Mouse (Mus musculus): ENCODE measurements around the gene Fgg. TPM values are rescaled to one million over a fixed set of nuclear protein-coding genes. Genes with fewer than 3 reads are reported as not detected.
A peak's percentile ranks its signal among the peaks of the same experiment; 100 is the strongest.

Fgg gene
- not detected for total RNA-seq (2021)
- long read RNA-seq, experiment 1, partial matches to known transcripts: 2 of 2 reads
- long read RNA-seq, experiment 1, other reads (novel, unspliced or antisense): 0 of 2 reads
- long read RNA-seq, experiment 2: 0 reads

DNA sequence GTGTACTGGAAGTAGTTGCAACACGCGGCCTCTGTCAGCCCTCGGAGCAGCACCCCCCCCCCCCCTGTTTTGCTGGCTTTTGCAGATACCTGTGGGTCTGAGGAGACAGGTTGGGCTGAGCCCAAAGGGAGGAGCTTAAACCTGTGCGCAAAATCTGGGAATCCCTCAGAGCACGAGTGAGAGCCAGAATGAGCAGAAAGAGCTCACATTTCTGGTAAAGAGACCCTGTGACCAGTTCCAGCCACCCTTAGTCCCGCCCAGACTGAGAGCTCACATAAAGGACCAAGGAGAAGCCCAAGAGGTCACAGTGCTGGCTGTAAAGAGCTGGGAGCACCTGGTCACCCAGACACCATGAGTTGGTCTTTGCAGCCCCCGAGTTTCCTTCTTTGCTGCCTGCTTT lies at the start of gene Fgg:
Fgg (plus strand) TSS at position 168 of the 400 bp plus-strand sequence.
- no peak for DNase-seq (ENCODE audit: low spot score in 2 of 2)

- DNase-seq (ENCODE audit: low spot score in 2 of 2): no peak
Measured at GRCm38 (mm10) chr3:82971046-82971445, 36.5 kb upstream of the Fgg start.

GRCm38 (mm10) chr3:82980818-82981217 lies 26.7 kb upstream of the Fgg start:
- DNase-seq (ENCODE audit: low spot score in 2 of 2): peak in 1 of 2 experiments; percentile 23

GRCm38 (mm10) chr3:82981861-82982260 lies 25.7 kb upstream of the Fgg start:
- DNase-seq (ENCODE audit: low spot score in 2 of 2): no peak

- DNase-seq (ENCODE audit: low spot score in 2 of 2): no peak
Measured at GRCm38 (mm10) chr3:82984840-82985239, 22.7 kb upstream of the Fgg start.

DNA sequence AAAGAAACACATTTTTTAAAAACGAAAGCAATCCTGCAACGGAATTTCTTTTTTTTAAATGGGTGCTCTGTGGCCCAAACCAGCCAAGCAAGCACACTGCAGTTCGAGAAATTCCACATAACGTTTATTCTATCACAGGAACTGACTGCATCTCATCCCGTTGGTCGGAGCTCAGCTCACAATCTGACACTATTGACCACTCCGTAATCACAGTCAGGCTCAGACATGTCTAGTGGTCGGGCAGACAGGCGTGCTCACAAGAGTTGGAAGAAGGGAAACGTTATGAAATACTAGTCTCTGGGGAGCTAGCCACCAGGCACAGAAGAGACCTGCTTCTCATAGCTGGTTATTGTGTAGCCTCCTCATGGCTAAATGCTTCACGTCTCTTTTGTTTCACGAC lies 15.6 kb upstream of the Fgg start:
- DNase-seq (ENCODE audit: low spot score in 2 of 2): no peak

- no peak for DNase-seq (ENCODE audit: low spot score in 2 of 2)
Measured at GRCm38 (mm10) chr3:82992956-82993355, 14.6 kb upstream of the Fgg start.

GRCm38 (mm10) chr3:82995368-82995767 lies 12.2 kb upstream of the Fgg start:
- DNase-seq (ENCODE audit: low spot score in 2 of 2): no peak

DNA sequence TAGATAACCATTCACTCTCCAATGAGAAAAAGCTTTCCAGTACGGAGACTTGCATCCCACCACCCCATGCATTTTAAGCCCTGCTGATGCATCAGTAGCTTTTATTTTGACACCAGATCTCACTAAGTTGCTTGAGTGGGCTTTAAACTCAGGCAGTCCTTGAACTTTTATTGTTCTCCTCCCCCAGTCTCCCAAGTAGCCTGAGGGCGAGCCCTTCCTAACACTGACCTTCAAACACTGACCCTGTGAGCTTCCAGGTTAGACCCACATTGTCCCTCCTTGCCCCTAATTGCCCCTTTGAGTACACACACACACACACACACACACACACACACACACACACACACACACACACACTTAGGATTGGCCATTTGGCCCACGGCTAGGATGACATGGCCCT lies 10.9 kb upstream of the Fgg start:
- DNase-seq (ENCODE audit: low spot score in 2 of 2): no peak

DNA sequence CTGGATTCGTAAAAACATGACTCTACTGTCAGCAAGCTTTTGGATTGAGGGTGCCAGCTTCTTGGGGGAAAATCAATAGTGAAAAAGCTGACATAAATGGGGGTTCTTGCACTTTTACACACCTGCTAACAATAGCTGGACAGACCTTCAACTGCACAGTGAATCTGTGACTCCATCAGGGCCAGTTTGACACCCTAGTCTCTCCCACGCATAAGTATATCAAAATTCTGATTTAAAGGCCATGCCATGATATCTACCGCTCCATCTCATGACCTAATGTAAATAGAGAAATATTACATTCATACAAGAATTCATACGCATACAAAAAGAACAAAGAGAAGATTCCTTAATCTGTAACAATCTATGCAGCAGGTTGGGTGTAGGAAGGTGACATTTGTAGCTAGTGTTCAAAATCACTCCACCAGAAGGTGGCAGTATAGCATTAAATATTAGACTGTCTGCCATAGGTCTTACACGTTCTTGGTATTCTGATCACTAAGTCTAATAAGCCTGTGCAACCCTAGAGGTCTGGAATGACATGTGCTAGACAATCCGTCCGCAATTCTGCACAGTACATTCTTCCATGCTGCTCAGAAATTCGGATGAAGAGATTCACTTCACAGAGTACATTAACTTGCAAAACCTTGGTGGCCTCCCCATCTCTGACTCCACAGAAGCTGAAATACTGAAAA lies 8.6 kb upstream of the Fgg start:
- DNase-seq (ENCODE audit: low spot score in 2 of 2): peak; percentile 45 to 87

- DNase-seq (ENCODE audit: low spot score in 2 of 2): no peak
Measured at GRCm38 (mm10) chr3:82999995-83000394, 7.5 kb upstream of the Fgg start.

DNA sequence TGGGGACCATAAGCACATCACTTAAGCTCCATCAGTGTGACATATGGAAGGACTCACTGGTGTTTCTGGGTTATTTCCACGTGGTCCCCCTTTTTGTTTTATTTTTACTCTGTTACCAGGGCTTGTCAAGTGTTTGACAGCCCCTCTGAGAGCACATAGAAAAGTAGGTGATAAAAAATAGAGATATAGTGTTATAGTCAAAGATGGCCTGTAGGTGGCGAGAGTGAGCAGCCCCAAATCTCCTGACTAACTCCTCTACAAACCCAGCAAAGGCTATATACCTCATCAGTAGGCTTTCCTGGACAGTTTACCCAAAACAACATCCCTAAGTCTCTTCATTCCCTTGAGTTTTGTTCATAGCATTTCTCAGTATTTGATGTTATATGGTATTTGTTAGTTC lies 5.3 kb upstream of the Fgg start:
- peak; percentile 21 to 45 for DNase-seq (ENCODE audit: low spot score in 2 of 2)

DNA sequence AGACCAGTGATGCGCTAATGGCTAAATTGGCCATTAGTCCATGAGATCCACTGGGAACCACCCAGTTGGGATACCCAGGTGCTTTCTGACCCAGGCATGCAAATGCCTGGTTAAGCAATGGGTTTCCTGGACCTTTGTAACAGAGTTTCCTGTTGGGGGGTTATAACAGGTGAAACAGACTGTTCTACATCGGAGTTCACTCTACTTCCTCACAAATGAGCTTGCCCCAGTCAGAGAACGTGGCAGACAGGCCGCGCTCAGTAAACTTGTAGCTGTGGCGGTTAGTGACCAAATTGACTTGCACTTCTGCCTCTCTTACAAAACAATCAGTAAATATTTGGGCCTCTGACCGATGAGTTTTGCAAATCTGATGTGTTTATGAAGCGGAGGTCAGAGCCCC lies 4.5 kb upstream of the Fgg start:
- DNase-seq (ENCODE audit: low spot score in 2 of 2): no peak

DNA sequence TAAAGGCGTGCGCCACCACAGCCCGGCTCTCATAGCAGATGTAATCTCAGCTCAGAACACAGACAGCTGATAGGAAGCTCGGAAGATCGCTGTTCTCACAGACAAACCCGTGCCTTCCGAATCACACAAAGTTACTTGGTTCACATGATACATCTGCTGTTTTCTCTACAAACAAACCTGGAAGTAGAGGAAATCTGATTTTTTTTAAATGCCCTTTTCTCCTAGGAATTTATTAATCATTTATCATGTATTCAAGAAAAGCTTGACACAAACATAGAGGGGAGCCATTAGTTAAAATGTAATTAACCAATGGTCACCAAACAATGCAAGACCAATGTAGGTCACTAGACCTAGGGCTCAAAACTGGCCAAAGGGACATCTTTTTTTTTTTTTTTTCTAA lies 2.7 kb upstream of the Fgg start:
- DNase-seq (ENCODE audit: low spot score in 2 of 2): no peak

- DNase-seq (ENCODE audit: low spot score in 2 of 2): no peak
Measured at GRCm38 (mm10) chr3:83010291-83010690, 2.8 kb downstream of the Fgg start.

DNA sequence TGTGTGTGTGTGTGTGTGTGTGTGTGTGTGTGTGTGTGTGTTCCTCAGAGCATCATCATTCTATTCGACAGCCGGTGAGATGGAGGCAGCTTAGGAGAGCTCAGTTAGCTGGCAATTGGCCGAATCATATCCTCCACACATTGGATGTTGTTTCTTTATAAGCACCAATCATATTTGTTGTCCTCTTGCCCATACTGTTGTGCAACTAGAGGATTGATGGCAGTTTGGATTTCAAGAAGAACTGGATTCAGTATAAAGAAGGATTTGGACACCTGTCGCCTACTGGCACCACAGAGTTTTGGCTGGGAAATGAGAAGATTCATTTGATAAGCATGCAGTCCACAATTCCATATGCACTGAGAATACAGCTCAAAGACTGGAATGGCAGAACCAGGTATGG lies 3.6 kb downstream of the Fgg start:
- no peak for DNase-seq (ENCODE audit: low spot score in 2 of 2)

DNA sequence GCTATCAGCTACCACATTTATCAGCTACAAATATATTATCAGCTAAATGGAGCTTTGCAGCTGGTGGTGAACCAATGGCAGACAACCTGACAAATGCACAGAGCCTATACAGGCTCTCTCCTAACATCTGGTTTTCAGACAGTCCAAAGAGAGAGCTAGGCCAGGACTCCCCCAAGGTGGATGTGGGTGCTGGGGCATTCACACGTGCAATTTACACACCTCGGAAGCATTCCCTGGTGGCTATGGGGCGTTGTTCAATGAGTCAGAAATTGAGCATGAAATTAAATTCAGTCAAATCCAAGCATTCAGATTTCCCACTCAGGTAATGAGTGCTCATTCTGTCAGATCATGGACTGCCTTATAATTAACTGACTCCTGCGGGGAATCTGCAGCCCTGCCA lies 4.0 kb downstream of the Fgg start:
- DNase-seq (ENCODE audit: low spot score in 2 of 2): no peak

DNA sequence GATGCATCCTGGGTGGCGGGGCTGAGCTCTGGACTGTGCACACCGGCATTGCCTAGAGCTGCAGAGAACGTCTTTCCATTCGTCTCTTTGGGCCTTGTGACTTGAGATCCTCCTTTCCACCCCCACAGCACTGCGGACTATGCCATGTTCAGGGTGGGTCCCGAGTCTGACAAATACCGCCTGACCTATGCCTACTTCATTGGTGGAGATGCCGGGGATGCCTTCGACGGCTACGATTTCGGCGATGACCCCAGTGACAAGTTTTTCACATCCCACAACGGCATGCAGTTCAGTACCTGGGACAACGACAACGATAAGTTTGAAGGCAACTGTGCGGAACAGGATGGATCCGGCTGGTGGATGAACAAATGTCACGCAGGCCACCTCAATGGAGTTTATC lies 5.1 kb downstream of the Fgg start:
- no peak for DNase-seq (ENCODE audit: low spot score in 2 of 2)

- DNase-seq (ENCODE audit: low spot score in 2 of 2): no peak
Measured at GRCm38 (mm10) chr3:83013951-83014350, 6.4 kb downstream of the Fgg start.

GRCm38 (mm10) chr3:83016236-83016635 lies 8.7 kb downstream of the Fgg start:
- DNase-seq (ENCODE audit: low spot score in 2 of 2): no peak

DNA sequence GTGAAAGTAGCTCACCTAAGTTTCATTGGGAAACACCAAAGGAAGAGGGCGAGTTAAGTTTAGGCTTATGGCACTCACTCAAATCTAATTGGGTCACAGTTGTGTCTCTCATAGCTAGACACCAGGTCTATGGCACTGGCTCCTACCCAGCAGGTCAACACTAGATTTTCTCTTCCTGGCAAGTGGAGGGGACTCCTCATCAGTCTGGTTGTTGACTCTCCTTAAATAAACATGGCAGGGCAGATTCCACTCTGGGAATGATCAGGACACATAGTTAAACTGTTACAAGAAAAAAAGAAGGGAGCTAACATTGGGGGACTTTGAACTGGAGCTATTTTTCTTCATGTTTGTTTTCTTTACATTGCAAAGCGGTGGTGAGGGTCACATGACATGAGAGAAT lies 12.9 kb downstream of the Fgg start:
- no peak for DNase-seq (ENCODE audit: low spot score in 2 of 2)

DNA sequence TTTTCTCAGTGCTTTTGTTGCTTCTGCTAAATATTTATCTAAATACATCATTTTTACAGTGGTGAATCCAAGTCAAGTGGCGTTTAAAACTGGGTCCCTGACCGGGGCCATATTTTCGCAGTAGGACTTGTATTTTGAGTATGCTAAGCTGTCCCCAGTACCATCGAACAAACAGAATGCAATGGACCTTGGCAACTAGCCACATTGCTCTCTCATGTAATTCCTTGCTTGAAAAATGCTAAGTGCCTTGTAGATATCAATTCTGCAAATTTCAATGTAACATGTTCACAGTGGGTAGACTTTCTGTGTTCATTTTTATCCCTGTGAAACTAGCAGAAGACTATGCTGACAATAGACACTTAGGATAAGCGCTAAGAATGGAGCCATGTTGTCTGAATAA lies 13.7 kb downstream of the Fgg start:
- no peak for DNase-seq (ENCODE audit: low spot score in 2 of 2)

DNA sequence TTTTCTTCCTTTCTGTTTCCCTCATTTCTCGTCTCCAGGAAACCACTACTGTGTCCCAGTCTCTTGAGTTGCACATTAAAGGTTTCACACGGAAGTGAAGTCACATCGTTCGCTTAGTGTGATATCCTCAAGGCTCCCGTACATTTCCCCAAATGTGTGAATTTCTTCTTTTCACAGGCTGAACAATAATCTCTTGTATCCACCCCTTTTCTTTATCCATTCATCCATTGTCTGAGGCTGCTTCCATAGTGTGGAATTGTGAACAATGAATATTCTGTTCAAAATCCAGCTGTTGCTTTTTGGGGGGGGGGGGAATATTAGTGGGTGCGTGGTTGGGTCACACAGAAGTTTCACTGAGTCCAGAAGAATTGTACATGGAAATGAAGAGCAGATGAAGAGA lies 17.5 kb downstream of the Fgg start:
- no peak for DNase-seq (ENCODE audit: low spot score in 2 of 2)
